Mouse (Mus musculus): Measurements from ENCODE around the gene Tpra1.

- TF ChIP-seq CTCF (IDR thresholded peaks at IDR 0.05; ENCODE audit: control insufficient read depth, insufficient read depth, insufficient read length), result no peak
- no peak for TF ChIP-seq MAX (IDR thresholded peaks at IDR 0.05)
Measured at GRCm38 (mm10) chr6:88870594-88870993, 31.5 kb upstream of the Tpra1 start.
